Mouse (Mus musculus): Measurements from ENCODE around the gene Sh3rf1. TPM values are rescaled to one million over a fixed set of nuclear protein-coding genes. Genes with fewer than 3 reads are reported as not detected.

Gene Sh3rf1
- 0.89 and 2.4 TPM in 2 replicates for polyA plus RNA-seq (2012; ENCODE audit: low replicate concordance)

GRCm38 (mm10) chr8:61223729-61224379 lies at the start of gene Sh3rf1:
Gene Sh3rf1, plus strand, starts transcription at chr8:61223872.

Other genes with a start within 250 kb of the Sh3rf1 start
- gene Clcn3, start 240.6 kb upstream of the Sh3rf1 start, polyA plus RNA-seq (2012; ENCODE audit: low replicate concordance), result 16.0 and 36.5 TPM in 2 replicates
- 3.8 and 4.7 TPM in 2 replicates for gene Nek1, start 230.7 kb upstream of the Sh3rf1 start, polyA plus RNA-seq (2012; ENCODE audit: low replicate concordance)

Data from leukemia stem cell, adult 10-12 weeks (primary cell).